In the genomic region with DNA sequence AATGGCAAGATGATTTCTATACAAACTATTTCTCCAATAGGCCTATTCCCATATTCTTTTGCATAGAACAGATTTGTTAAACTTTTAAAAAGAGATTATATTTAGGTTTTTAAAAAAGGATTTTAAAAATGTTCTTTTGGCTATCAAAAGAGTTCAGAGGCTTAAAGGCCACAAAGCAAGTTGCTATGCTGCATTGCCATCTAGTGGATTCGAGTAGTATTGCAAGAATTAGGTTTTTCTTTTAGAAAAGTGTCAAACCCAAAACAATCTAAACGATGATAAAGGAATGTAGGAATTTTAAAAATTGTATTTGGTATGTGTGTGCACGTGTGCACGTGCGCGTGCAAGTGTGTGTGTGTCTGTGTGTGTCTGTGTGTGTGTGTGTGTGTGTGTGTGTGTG, we compare ENCODE assay signal across 8 mouse cellular contexts.
DNase-seq lines count a peak whose midpoint lies in the region.
"Had no signal": no experiment of that assay in that cellular context is flagged by ENCODE, and none has a peak within 500 bp of the region (broad histone marks: within the 10 kb centered on the region; RNA-seq: fewer than 3 reads in every experiment).

No protein-coding gene starts in this region.

- DNase-seq in kidney, adult 9 months = peak; percentile 27
- no peak for DNase-seq in kidney, adult 11 months
- DNase-seq in A20 (ENCODE audit: low read depth, low spot score) (peak; percentile 42), ES-CJ7 (ENCODE audit: low read depth, low spot score) (peak; percentile 31)
- DNase-seq in embryo, embryonic 9.5 days (ENCODE audit: extremely low spot score) = peak; percentile 49
- DNase-seq in adrenal gland, postnatal 25 days = no peak
- DNase-seq in kidney, postnatal 36 days = no peak
- DNase-seq: cerebellum, adult 8-10 months had no signal

Comparison
In these comparisons a context has a peak if more than half of its experiments do, and no peak if none do; other contexts are left out.
1. DNase-seq: peak in kidney, adult 9 months (single experiment), A20 (single experiment), ES-CJ7 (single experiment) and embryo, embryonic 9.5 days (single experiment); none in kidney, adult 11 months (single experiment), adrenal gland, postnatal 25 days (single experiment) and kidney, postnatal 36 days (0 of 2).